Mouse (Mus musculus) brown adipose tissue, adult 24 weeks (tissue): ENCODE measurements around the gene Dhx8. TPM values are rescaled to one million over a fixed set of nuclear protein-coding genes. Genes with fewer than 3 reads are reported as not detected.

Experiments used
- H3K27ac ChIP-seq: fragments of 200-500 bp; replicated peaks from 2 replicates; pipeline ENCODE4 v1.5.1; 2012; ENCODE audit warnings: low read depth, mild to moderate bottlenecking, low read length
- H3K4me1 ChIP-seq: fragments of 200-500 bp; 2 replicates; pipeline ENCODE4 v1.6.1; 2012; ENCODE audit warnings: low read length, mixed read lengths; ENCODE audit not compliant: control insufficient read depth, insufficient read depth, insufficient read length
- H3K4me3 ChIP-seq: fragments of 200-500 bp; 2 replicates; pipeline ENCODE4 v1.5.1; 2012; ENCODE audit warnings: low read depth, mild to moderate bottlenecking, low read length, moderate library complexity; ENCODE audit not compliant: insufficient read depth
- polyA plus RNA-seq: library from polyadenylated mRNA; stranded (reverse); fragments of >200 nt; gene quantifications from 2 replicates; pipeline ENCODE4 v1.2.4, GENCODE M21; 2012; ENCODE audit not compliant: missing spikeins, insufficient read depth, insufficient read length

Dhx8 gene
- polyA plus RNA-seq, result 6.5 and 11.0 TPM in 2 replicates

DNA sequence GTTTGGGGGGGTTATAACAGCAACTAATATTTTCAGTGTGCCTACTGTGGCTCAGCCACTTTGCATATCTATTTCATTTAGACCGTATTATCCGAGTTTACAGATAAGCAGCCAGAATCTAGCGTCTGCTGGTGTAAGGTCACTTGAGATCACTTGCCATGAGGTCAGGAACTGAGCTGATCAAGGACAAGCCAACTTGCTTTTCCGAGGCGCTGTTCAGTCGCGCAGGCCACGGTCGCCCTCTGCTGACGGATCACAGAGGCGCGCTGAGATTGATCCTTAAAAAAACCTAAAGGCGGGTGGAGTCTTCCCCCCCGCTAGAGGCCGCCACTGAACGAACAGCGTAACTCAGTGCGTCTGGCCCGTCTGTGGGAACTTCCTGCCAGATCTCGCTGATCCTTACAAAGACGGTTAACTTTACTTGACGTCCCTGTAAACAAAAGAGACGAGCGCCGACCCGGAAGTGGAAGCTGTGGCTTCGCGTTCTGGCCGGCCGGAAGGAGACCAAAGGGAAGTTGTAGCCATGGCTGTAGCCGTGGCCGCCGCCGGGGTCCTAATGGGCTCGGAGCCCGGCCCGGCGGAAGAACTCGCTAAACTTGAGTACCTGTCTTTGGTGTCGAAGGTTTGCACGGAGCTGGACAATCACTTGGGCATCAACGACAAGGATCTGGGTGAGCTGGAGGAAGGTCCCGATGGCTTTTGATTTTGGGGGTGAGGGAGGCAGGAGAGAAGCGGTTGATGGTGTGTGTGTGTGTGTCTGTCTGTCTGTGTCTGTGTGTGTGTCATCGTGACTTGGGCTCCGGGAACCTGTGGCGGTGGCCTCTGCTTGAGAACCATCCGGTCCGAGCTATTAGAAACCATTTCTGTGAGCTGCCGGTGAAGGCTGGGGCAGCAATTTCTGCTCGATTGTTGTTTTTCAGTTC lies at the start of gene Dhx8:
Dhx8 (plus strand) TSS at position 402 of the 923 bp plus-strand sequence.
- peak within 1 kb of the TSS; percentile 78 for H3K27ac ChIP-seq
- peak within 1 kb of the TSS; percentile 82 for H3K4me3 ChIP-seq
- no peaks in the 10 kb centered on the region for H3K4me1 ChIP-seq

DNA sequence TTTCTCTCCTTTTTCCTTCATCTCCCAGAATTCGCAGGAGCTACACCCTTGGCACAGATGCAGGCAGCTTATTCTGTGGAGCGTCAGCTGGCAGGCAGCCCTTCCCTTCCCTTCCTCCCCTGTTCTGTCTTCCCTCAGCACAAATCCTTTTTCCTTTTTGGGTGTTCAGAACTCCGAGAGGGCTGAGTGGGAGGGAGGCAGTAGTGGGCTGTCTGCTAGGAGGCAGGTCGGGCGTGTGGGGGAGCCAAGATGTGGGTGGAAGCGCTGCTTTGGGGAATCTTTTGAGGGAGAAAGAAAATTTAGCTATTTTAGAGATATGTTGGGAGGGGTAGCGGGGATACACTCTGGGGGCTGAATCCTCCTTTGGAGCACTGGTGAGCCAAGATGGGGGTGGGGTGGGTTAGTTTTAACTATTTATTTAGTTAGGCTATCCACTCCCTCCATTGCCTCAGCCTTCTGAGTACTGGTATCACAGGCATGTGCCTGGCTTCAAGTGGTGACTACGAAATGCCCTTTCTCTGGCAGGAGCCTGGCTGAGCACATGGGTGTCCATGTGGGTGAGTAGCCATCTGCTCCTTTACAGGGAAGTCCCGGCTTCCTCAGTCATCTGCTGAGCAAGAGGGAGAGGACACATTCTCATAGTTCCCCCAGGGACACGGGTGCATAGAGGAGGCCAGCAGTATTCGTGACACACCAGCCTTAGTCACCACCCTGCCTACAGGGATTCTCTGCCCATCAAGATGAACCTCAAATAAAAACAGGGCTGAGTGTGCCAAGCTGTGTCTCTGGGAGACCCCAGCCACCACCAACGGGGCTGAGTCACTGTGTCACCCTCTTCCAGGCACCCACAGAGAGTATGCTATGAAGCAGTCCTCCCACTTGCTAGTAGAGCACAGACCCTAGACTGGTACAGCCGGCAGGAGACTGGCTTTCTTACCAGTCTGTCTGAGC lies 45.1 kb upstream of the Dhx8 start:
- Histone ChIP-seq H3K27ac (no peak overlapping the region), H3K4me3 (no peak overlapping the region), H3K4me1 (no peaks in the 10 kb centered on the region)

DNA sequence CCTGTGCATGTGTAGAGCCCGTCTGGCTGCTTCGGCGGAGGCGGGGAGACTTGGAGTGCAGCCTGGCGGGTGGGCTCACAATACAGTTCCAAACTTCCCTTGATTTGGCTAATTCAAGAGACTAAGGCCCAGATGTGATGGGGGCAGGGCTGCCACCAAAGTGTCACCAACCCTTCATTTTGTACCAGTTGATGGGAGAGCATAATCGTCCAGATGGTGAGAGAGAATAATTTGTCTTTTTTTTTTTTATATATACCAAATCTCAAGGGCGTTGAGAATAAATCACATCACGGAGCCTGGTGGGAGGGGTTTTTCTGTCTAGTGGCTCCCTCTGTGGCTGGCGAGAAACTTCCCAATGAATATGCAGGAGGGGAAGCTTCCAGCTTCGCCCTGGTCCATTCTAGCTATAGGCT lies 43.0 kb upstream of the Dhx8 start:
- no peak overlapping the region for H3K27ac ChIP-seq
- H3K4me1 ChIP-seq, result no peaks in the 10 kb centered on the region
- no peak overlapping the region for H3K4me3 ChIP-seq

DNA sequence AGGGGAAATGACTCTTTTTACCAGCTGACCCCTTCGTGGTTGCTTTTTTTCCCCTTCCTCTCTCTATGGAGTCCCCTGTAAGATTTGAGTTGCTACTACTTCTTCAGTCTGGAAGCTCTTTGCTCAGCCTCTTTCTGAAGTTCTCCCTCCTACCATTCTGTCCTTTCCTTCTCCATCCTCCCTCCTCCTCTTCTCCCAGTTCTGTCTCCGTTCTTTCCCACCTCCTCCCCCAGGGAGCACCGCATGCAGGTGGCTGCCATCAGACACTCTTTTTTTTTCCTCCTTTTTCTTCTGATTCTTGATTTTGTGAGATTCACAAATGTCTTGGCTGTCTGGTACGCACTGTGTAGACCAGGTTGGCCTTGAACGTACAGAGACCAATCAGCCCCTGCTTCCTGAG lies 42.4 kb upstream of the Dhx8 start:
- no peak overlapping the region for H3K4me3 ChIP-seq
- H3K4me1 ChIP-seq, result no peaks in the 10 kb centered on the region
- no peak overlapping the region for H3K27ac ChIP-seq

DNA sequence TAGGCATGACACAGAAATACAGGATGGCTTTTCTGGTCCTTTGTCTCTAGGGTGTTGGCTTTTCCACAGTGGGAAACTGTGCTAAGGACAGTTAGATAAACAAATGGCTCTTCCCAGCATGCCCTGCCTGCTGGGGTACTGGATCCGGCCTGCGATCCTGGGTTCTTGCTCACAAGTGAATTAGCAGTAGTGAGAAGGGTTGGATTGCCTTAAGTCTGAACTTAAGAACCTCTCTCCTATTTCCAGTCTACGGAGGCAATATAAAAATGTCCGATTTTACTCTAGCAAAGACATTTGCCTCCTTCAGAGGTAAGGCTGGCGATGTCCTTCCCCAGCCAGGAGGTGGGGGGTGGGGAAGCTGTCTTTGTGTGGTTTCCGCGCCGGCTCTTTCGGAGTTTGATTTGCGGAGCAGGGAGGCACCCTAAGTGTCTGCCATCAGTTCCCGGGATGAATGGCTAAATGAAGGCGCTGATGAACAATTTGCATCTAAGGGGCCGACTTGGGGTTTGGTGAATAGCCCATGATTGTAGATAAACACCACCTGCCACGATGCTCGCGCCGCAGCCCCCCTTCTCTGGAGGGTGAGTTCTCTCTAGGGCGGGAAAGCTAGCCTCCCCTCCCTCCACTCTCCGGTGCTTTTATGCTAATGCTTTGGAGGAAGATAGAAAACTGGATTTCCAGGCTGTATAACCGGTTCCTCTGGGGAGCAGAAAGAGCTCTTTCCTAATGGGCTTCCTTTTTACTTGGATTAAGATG lies 36.6 kb upstream of the Dhx8 start:
- Histone ChIP-seq H3K4me3 (no peak overlapping the region), H3K4me1 (peaks cover 9% of the 10 kb centered on the region; the same call in 1 of the 2 replicates), H3K27ac (no peak overlapping the region)

DNA sequence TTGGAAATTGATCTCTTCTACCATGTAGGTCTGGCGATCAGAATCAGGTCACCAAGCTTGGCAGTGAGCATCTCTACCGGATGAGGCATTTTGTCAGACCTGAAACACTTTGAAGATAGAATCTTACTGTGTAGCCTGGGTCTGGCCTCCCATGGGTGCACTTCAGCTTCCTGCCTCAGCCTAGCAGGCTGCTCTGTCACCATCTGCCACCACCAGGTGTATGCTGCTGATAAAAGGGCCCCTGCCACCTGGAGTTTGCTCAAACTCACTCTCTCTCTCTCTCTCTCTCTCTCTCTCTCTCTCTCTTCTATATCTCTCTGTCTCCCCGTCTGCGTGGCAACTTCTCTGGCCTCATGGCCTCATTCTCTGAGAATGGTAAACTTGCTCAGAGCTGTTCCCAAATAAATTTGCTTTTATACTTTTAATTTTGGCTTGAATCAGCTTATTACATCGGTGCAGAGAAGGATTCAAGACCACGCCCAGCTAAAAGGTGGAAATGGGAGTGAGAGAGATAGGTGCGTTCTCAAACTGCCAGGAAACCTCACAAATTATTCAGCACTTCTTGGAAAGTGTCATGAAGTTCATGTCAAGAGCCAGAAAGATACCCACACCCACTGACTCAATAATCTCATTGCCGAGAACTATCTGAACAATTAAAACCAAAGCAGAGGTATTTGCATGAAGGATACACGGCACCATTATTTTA lies 35.4 kb upstream of the Dhx8 start:
- Histone ChIP-seq H3K4me3 (no peak overlapping the region), H3K4me1 (peaks cover 9% of the 10 kb centered on the region; the same call in 1 of the 2 replicates), H3K27ac (no peak overlapping the region)

DNA sequence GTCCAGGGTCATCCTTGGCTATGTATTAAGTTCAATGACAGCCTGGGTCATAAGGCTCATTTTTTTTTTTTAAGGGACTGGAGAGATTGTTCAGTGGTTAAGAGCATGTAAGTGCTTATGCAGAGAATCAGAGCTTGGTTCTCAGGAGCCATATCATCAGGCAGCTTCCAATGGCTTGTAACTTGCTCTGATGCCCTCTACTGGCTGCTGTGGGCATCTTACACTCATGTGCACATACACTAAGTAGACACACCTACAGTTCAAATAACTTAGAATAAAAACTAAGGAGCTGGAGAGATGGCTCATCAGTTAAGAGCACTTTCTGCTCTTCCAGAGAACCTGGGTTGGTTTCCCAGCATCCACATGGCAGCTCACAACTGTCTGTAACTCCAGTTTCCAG lies 34.6 kb upstream of the Dhx8 start:
- Histone ChIP-seq H3K4me3 (no peak overlapping the region), H3K27ac (no peak overlapping the region), H3K4me1 (peaks cover 9% of the 10 kb centered on the region; the same call in 1 of the 2 replicates)

DNA sequence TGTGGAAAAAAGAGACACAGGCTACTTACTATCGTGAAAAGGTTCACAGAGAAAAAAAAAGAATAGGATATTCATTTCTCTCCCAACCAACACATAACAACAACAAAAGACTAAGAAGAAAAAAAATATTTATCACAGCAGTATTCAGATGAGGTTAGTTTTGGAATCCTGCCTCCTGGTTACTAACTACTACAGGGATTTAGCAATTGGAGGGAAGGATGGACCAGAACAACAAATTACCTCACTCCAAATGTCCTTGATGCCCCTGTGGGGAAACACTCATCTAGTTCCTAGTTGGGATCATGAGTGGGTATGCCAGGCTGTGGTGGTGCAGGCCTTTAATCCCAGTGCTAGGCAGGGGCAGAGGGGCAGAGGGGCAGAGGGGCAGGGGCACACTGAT lies 33.2 kb upstream of the Dhx8 start:
- peaks cover 9% of the 10 kb centered on the region; the same call in 1 of the 2 replicates for H3K4me1 ChIP-seq
- no peak overlapping the region for H3K4me3 ChIP-seq
- no peak overlapping the region for H3K27ac ChIP-seq

DNA sequence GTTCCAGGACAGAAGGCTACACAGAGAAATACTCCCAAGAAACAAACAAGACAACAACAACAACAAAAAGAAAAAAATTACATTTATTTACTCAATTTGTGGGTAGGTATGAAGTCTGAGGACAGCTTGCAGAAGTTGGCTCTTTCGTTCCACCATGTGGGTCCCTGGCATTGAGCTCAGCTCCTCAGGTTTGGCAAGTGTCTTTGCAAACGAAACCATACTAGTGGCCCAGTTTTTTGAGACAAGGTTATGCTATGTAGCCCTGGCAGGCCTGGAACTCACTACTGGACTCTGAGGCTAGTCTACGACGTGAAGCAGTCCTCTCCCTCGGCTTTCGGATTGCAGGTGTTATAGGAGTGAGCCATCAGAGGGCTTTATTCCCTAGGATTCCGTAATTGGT lies 32.7 kb upstream of the Dhx8 start:
- Histone ChIP-seq H3K4me1 (peaks cover 9% of the 10 kb centered on the region; the same call in 1 of the 2 replicates), H3K4me3 (no peak overlapping the region), H3K27ac (0 out of 2 replicates have a peak overlapping the region, but pooled peaks have one; percentile 3)

DNA sequence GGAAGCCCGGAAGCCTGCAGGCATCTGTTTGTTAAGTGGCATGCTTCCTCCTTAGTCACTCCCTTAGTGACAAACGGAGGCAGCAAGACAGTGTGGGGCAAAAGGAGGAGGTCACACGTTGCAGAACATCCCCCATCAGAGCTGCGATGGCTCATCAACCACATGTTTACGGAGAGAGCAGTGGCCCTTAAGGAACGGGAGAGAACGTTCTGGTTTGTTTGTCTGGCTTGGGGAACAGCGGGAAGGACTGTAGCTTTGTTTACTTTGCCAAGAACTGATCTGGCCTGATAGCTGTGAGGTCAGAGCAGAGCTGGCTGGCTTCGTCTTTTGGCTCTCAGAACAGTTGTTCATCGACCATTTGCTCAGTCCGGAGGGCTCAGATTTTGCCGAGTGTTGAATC lies 32.3 kb upstream of the Dhx8 start:
- Histone ChIP-seq H3K27ac (0 out of 2 replicates have a peak overlapping the region, but pooled peaks have one; percentile 4), H3K4me3 (no peak overlapping the region), H3K4me1 (peaks cover 9% of the 10 kb centered on the region; the same call in 1 of the 2 replicates)

DNA sequence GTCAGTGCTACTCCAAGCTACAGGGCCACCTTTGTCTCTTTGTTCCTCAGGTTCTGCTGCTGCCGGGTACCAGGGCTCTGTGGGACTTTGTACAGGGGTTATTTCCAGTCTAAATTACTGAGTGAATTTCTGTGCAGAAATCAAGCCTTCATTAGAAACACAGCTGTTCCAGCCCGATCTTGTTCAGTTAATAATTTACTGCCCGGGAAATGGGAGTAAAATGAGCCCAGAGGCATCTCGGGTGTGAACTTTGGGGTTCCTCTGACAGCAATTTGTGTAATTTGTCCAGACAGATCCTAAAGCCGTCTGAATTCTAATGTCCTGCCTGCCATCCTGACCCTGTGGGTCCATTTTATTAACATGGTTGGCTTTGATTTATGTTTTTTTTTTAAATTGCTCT lies 28.6 kb upstream of the Dhx8 start:
- Histone ChIP-seq H3K27ac (no peak overlapping the region), H3K4me3 (no peak overlapping the region), H3K4me1 (peaks cover 9% of the 10 kb centered on the region; the same call in 1 of the 2 replicates)

DNA sequence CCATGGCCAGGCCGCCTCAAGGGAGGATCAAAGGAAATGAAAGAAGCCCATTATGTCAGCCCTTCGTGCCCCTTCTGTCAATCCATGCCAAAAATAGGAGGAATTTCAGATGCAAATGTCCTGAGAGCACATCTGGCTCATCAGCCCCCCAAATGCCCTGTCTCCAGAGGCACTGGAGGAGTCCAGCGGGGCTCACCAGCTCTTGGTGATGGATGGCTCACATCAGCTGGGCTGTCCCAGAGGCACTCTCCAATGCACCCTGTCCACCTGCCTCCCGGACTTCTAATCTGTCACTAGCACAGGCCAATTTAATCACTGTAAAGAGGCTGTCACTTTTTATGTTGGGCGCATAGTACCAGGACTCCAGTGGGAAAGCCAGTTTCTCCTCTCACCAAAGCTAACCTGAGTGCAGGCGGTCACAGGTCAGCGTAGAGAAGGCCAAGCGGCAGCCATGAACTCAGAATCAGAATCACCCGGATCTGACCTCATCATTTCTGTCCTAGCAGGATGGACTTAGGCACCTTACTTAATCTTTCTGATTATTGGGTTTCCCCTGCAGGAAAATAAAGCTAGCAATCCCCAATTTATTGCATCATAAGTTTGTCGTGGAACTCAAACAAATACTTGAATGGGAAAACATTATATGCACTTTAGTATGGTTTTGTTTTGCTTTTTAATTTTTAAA lies 25.8 kb upstream of the Dhx8 start:
- no peak overlapping the region for H3K27ac ChIP-seq
- no peak overlapping the region for H3K4me3 ChIP-seq
- H3K4me1 ChIP-seq, result no peaks in the 10 kb centered on the region

DNA sequence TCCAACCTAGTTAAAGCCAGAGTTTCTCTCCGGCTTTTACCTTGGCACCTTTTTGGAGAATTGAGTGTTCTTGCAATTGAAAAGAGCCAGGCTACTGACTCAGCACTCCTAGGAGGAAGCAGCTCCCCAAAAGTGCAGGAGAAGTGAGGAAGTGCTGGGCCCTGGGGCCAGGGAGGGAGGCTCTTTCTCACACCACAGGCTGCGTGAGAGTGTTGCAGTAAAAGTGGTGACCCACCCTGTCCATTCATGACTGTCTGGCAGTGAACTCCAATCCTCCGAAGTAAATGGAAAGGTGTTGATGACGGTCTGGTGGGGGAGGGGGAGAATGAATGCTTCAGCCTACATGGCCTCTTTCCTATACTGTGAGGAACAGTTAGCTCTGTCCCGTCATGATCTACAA lies 24.2 kb upstream of the Dhx8 start:
- Histone ChIP-seq H3K27ac (no peak overlapping the region), H3K4me1 (no peaks in the 10 kb centered on the region), H3K4me3 (no peak overlapping the region)
